Mouse (Mus musculus): ENCODE measurements at regions not wholly inside any gene's neighbourhood (a gene's known extent, or its start where the extent isn't known, plus 50 kb on each side); places are given as distances from the start of the nearest gene placed in this dataset.

DNA sequence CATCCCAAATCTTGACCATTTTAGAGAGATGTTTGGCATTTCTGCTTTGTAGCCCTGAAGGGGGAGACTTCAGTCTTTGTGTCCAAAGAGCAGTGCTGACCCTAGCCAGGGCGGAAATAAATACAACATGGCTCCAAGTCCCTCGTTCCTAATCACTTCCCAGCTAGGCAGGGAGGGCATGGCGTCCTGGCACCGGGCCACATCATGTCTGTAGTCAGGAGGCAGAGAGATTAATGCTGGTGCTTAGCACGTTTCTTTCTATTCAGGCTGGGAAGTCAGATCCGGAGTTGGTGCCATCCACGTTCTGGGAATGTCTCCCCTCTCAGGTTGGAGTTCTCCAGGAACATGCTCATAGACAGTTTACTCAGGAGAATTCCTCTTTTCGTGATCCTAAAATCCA lies 206.3 kb upstream of the Zfp64 start:
- no peak overlapping the region for H3K27ac ChIP-seq (ENCODE audit: low read length)
- 49% methylated on average over 8 of the region's 8 CpGs for WGBS
- H3K27me3 ChIP-seq (ENCODE audit: control insufficient read depth, insufficient read depth, low read depth, low read length) = no peaks in the 10 kb centered on the region
- H3K4me3 ChIP-seq (ENCODE audit: low read length) = no peak overlapping the region
- H3K36me3 ChIP-seq (ENCODE audit: control insufficient read depth, insufficient read depth, low read length) = no peaks in the 10 kb centered on the region
- no peaks in the 10 kb centered on the region for H3K9me3 ChIP-seq (ENCODE audit: control insufficient read depth, low read length)
- no peak overlapping the region for H3K9ac ChIP-seq (ENCODE audit: low read length)
- ATAC-seq (ENCODE audit: low read depth) = no peak
- H3K4me2 ChIP-seq (ENCODE audit: low read depth, low read length) = no peak overlapping the region
- peaks cover 4% of the 10 kb centered on the region; the same call in 1 of the 2 replicates for H3K4me1 ChIP-seq (replicated peaks; ENCODE audit: control insufficient read depth, insufficient read depth, low read length)

DNA sequence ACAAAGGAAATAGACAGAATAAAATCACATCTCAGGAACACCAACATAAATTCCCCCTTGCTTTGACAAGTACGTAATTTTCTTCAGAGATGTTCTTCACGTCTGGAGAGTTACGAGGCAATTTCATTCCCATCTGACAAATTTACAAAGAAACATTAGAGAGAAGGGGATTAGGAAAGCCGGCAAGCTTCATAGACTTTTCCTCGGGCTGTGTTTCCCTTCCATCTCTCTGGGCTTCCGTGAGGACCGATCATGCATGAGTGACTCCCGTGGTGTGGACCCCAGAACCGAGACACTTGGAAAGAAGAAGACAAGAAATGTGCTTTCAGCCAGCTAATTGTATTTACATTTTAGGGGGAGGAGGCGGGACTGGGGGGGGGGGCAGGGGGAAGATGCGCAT lies 203.4 kb upstream of the Zfp64 start:
- Histone ChIP-seq H3K4me3 (ENCODE audit: low read length) (no peak overlapping the region), H3K36me3 (ENCODE audit: control insufficient read depth, insufficient read depth, low read length) (no peaks in the 10 kb centered on the region), H3K27me3 (ENCODE audit: control insufficient read depth, insufficient read depth, low read depth, low read length) (no peaks in the 10 kb centered on the region), H3K4me1 (replicated peaks; ENCODE audit: control insufficient read depth, insufficient read depth, low read length) (peaks cover 5% of the 10 kb centered on the region; the same call in 1 of the 2 replicates), H3K4me2 (ENCODE audit: low read depth, low read length) (peak overlapping the region; percentile 30), H3K9ac (ENCODE audit: low read length) (no peak overlapping the region), H3K27ac (ENCODE audit: low read length) (no peak overlapping the region), H3K9me3 (ENCODE audit: control insufficient read depth, low read length) (no peaks in the 10 kb centered on the region)
- 43% methylated on average over 11 of the region's 11 CpGs for WGBS
- no peak for ATAC-seq (ENCODE audit: low read depth)

DNA sequence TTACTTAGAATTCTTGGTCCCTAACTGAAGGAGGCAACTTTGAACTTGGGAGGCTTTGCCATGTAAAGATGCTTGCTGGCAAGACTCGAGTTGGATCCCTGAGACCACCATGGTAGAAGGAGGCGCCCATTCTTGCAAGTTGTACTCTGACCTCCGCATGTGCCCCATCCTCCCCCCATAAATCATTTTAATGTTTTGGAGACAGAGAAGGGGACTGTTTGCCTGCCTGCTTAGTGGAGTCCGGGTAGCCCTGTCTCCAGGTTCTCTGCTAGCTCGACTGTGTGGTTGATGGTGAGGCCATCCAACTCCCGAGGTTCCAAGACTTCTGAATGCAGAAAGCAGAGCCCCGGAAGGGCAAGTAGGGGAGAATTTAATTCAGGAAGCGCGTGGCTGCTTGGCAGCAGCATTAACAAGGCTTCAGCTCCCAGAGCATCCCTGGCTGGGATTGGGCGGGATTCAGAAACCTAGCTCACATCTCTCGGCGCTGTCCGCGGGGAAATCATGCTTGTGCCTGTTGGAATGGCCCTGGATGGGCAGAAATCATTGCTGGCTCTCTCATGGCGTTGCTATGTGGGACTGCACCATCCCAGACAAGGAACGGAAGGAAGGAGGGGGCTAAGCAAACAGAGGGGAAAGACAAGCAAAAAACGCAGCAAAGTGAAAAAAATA lies 202.8 kb upstream of the Zfp64 start:
- Histone ChIP-seq H3K9me3 (ENCODE audit: control insufficient read depth, low read length) (no peaks in the 10 kb centered on the region), H3K4me1 (replicated peaks; ENCODE audit: control insufficient read depth, insufficient read depth, low read length) (peaks cover 5% of the 10 kb centered on the region; the same call in 1 of the 2 replicates), H3K36me3 (ENCODE audit: control insufficient read depth, insufficient read depth, low read length) (no peaks in the 10 kb centered on the region), H3K4me3 (ENCODE audit: low read length) (no peak overlapping the region), H3K9ac (ENCODE audit: low read length) (no peak overlapping the region), H3K4me2 (ENCODE audit: low read depth, low read length) (peak overlapping the region; percentile 30), H3K27me3 (ENCODE audit: control insufficient read depth, insufficient read depth, low read depth, low read length) (no peaks in the 10 kb centered on the region), H3K27ac (ENCODE audit: low read length) (no peak overlapping the region)
- 29% methylated on average over 17 of the region's 17 CpGs for WGBS
- no peak for ATAC-seq (ENCODE audit: low read depth)

DNA sequence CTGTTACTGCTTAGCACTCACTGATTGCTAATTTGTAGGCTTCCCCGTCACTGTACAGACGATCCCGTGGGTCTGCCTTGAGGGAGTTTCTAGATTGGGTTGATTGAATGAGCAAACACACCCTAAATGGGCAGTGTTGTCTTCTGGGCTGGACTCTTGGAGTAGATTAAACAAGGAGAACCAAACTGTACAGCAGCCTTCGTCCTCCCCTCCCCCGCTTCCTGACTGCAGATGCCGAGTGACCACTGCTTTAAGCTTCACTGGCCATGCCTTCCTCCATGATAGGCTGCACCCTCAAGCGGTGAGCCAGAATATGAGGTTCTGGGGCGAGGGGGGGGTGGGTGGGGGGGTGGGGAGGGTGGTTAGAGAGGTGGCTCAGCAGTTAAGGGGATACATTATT lies 201.5 kb upstream of the Zfp64 start:
- Histone ChIP-seq H3K9ac (ENCODE audit: low read length) (no peak overlapping the region), H3K27ac (ENCODE audit: low read length) (no peak overlapping the region), H3K27me3 (ENCODE audit: control insufficient read depth, insufficient read depth, low read depth, low read length) (no peaks in the 10 kb centered on the region), H3K9me3 (ENCODE audit: control insufficient read depth, low read length) (no peaks in the 10 kb centered on the region), H3K4me3 (ENCODE audit: low read length) (no peak overlapping the region), H3K4me2 (ENCODE audit: low read depth, low read length) (no peak overlapping the region), H3K4me1 (replicated peaks; ENCODE audit: control insufficient read depth, insufficient read depth, low read length) (peaks cover 5% of the 10 kb centered on the region; the same call in 1 of the 2 replicates), H3K36me3 (ENCODE audit: control insufficient read depth, insufficient read depth, low read length) (no peaks in the 10 kb centered on the region)
- peak; percentile 38 for ATAC-seq (ENCODE audit: low read depth)
- WGBS = 35% methylated on average over 8 of the region's 8 CpGs

DNA sequence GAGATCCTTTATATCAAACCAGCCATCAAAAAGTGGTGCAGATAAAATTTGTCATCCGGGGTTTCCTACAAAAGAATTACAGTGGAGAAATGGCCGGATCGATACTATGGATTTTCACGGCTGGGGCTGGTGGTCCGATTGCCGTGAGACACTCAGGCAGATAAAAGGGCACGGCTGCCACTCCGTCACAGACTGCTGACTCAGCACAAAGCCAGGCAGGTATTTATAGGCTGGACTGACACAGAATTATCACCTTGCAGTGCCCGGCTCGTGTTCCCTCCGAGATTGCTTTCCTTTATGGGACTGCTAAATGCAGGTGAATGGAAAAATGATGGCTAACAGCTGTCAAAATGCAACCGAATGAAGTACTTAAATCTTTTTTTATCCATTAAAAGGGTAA lies 199.5 kb upstream of the Zfp64 start:
- Histone ChIP-seq H3K27ac (ENCODE audit: low read length) (no peak overlapping the region), H3K9me3 (ENCODE audit: control insufficient read depth, low read length) (no peaks in the 10 kb centered on the region), H3K4me3 (ENCODE audit: low read length) (no peak overlapping the region), H3K4me1 (replicated peaks; ENCODE audit: control insufficient read depth, insufficient read depth, low read length) (peaks cover 5% of the 10 kb centered on the region; the same call in 1 of the 2 replicates), H3K27me3 (ENCODE audit: control insufficient read depth, insufficient read depth, low read depth, low read length) (no peaks in the 10 kb centered on the region), H3K4me2 (ENCODE audit: low read depth, low read length) (no peak overlapping the region), H3K9ac (ENCODE audit: low read length) (no peak overlapping the region), H3K36me3 (ENCODE audit: control insufficient read depth, insufficient read depth, low read length) (no peaks in the 10 kb centered on the region)
- no peak for ATAC-seq (ENCODE audit: low read depth)
- WGBS = 77% methylated on average over 12 of the region's 12 CpGs

DNA sequence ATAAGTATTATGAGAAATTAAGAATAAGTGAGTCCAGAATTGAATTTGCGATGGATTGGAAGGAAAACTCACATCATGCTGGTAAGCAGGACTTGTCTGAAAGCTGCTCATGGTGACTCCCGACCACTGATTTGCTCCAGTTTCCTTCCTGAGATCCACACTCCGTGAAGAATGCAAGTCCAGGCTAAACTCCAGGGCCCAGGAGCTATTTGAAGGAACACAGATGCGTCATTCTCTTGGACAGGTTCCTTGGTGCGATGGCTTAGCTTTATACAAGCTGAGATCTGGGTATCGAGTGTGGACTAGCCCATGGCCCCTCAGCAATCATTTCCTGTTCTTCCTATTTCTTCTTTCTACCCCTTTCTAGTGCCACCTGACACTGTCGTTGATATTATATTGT lies 192.3 kb upstream of the Zfp64 start:
- H3K9ac ChIP-seq (ENCODE audit: low read length) = no peak overlapping the region
- no peaks in the 10 kb centered on the region for H3K9me3 ChIP-seq (ENCODE audit: control insufficient read depth, low read length)
- 72% methylated on average over 7 of the region's 7 CpGs for WGBS
- no peaks in the 10 kb centered on the region for H3K27me3 ChIP-seq (ENCODE audit: control insufficient read depth, insufficient read depth, low read depth, low read length)
- H3K36me3 ChIP-seq (ENCODE audit: control insufficient read depth, insufficient read depth, low read length) = no peaks in the 10 kb centered on the region
- no peak for ATAC-seq (ENCODE audit: low read depth)
- H3K4me1 ChIP-seq (replicated peaks; ENCODE audit: control insufficient read depth, insufficient read depth, low read length) = no peaks in the 10 kb centered on the region
- H3K27ac ChIP-seq (ENCODE audit: low read length) = no peak overlapping the region
- no peak overlapping the region for H3K4me3 ChIP-seq (ENCODE audit: low read length)
- no peak overlapping the region for H3K4me2 ChIP-seq (ENCODE audit: low read depth, low read length)

DNA sequence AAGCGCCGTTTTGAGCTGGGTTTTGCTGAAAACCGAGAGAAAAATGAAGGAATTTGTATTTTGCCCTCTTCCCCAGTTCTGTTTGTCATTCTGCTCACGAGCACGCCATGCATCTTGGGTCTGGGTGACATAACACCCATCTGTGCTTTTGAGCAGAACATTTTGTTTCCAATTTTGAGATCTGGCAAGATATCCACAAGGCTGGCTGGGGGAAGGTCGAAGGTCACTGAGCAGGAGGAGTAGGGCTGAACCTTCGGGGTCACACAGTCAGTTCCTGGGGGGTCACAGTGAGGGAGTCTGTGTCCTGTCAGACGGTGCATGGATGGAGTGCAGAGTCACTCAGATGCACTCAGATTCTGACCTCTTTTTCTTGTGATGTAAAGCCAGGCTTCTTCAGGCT lies 186.8 kb upstream of the Zfp64 start:
- H3K4me3 ChIP-seq (ENCODE audit: low read length) = no peak overlapping the region
- H3K4me1 ChIP-seq (replicated peaks; ENCODE audit: control insufficient read depth, insufficient read depth, low read length) = no peaks in the 10 kb centered on the region; the same call in 1 of the 2 replicates
- no peaks in the 10 kb centered on the region for H3K36me3 ChIP-seq (ENCODE audit: control insufficient read depth, insufficient read depth, low read length)
- H3K4me2 ChIP-seq (ENCODE audit: low read depth, low read length) = no peak overlapping the region
- no peaks in the 10 kb centered on the region for H3K27me3 ChIP-seq (ENCODE audit: control insufficient read depth, insufficient read depth, low read depth, low read length)
- no peak overlapping the region for H3K9ac ChIP-seq (ENCODE audit: low read length)
- H3K27ac ChIP-seq (ENCODE audit: low read length) = no peak overlapping the region
- peak; percentile 59 for ATAC-seq (ENCODE audit: low read depth)
- H3K9me3 ChIP-seq (ENCODE audit: control insufficient read depth, low read length) = no peaks in the 10 kb centered on the region
- 41% methylated on average over 8 of the region's 8 CpGs for WGBS

DNA sequence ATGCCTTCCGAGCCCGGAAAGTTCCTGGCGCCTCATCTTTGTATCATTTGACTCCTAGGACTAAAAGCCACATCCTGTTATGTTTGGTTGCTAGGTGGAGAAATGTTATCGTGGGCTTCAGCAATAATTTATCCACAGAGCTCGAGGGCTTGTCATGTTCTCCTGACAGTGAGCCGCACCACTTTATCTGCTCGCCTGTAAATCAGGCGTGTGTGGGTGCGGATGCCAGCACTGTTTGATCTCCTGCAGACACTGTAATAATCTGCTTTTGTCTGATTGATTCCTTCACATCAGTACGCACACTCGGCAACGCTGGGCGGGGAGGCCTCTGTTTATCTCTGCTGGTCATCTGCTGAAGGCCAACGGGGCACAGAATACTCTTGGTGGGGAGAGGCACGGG lies 178.5 kb upstream of the Zfp64 start:
- H3K4me1 ChIP-seq (replicated peaks; ENCODE audit: control insufficient read depth, insufficient read depth, low read length) = no peaks in the 10 kb centered on the region
- no peak for ATAC-seq (ENCODE audit: low read depth)
- no peak overlapping the region for H3K4me2 ChIP-seq (ENCODE audit: low read depth, low read length)
- no peak overlapping the region for H3K9ac ChIP-seq (ENCODE audit: low read length)
- no peak overlapping the region for H3K27ac ChIP-seq (ENCODE audit: low read length)
- H3K4me3 ChIP-seq (ENCODE audit: low read length) = no peak overlapping the region
- 31% methylated on average over 15 of the region's 15 CpGs for WGBS
- no peaks in the 10 kb centered on the region for H3K36me3 ChIP-seq (ENCODE audit: control insufficient read depth, insufficient read depth, low read length)
- no peaks in the 10 kb centered on the region for H3K27me3 ChIP-seq (ENCODE audit: control insufficient read depth, insufficient read depth, low read depth, low read length)
- H3K9me3 ChIP-seq (ENCODE audit: control insufficient read depth, low read length) = no peaks in the 10 kb centered on the region

DNA sequence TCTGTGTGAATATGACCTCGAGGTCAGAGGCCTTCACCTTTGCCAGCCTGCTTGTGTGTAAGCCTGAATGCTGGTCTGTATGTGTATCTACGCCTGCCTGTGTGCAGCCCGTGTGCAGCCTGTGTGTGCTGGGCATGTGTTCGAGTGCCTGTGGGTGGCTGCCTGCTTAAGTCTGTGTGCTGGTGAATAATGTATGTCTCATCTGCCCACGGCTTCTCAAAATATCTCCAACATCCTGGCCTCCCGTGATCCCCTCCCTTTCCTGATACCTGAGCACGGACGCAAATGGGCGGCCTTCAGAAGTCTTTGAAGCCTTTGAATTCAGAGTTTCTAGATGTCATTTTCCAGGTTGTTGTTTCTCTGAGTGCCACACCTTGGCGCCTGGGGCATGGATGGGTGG lies 170.1 kb upstream of the Zfp64 start:
- no peak overlapping the region for H3K4me3 ChIP-seq (ENCODE audit: low read length)
- H3K36me3 ChIP-seq (ENCODE audit: control insufficient read depth, insufficient read depth, low read length) = no peaks in the 10 kb centered on the region
- 84% methylated on average over 10 of the region's 10 CpGs for WGBS
- no peak overlapping the region for H3K4me2 ChIP-seq (ENCODE audit: low read depth, low read length)
- H3K9ac ChIP-seq (ENCODE audit: low read length) = no peak overlapping the region
- ATAC-seq (ENCODE audit: low read depth) = no peak
- H3K27ac ChIP-seq (ENCODE audit: low read length) = no peak overlapping the region
- H3K27me3 ChIP-seq (ENCODE audit: control insufficient read depth, insufficient read depth, low read depth, low read length) = no peaks in the 10 kb centered on the region
- peaks cover 5% of the 10 kb centered on the region; the same call in 1 of the 2 replicates for H3K9me3 ChIP-seq (ENCODE audit: control insufficient read depth, low read length)
- H3K4me1 ChIP-seq (replicated peaks; ENCODE audit: control insufficient read depth, insufficient read depth, low read length) = no peaks in the 10 kb centered on the region

DNA sequence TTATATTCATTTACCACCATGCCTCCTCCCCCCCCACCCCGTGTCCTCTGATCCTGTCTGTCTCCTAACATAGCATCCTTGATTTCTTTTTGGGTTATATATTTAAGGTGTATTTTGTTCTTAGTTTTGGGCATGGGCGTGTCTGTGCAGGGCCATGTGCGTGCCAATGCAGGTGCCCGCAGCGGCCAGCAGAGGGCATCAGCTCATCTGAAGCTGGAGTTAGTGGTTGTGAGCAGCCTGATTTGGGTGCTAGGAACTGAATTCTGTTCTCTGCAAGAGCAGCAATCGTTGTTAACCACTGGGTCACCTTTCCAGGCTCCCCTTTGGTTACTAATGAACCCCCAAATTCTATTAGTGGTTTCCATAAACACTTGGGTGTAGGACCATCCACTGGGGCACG lies 167.5 kb upstream of the Zfp64 start:
- WGBS = 83% methylated on average over 7 of the region's 7 CpGs
- Histone ChIP-seq H3K36me3 (ENCODE audit: control insufficient read depth, insufficient read depth, low read length) (no peaks in the 10 kb centered on the region), H3K4me3 (ENCODE audit: low read length) (no peak overlapping the region), H3K27ac (ENCODE audit: low read length) (no peak overlapping the region), H3K9me3 (ENCODE audit: control insufficient read depth, low read length) (peaks cover 5% of the 10 kb centered on the region; the same call in 1 of the 2 replicates), H3K27me3 (ENCODE audit: control insufficient read depth, insufficient read depth, low read depth, low read length) (no peaks in the 10 kb centered on the region), H3K9ac (ENCODE audit: low read length) (no peak overlapping the region), H3K4me2 (ENCODE audit: low read depth, low read length) (no peak overlapping the region), H3K4me1 (replicated peaks; ENCODE audit: control insufficient read depth, insufficient read depth, low read length) (no peaks in the 10 kb centered on the region)
- ATAC-seq (ENCODE audit: low read depth) = no peak
